Mouse (Mus musculus): ENCODE measurements around the gene Trim30d. TPM values are rescaled to one million over a fixed set of nuclear protein-coding genes. Genes with fewer than 3 reads are reported as not detected.
"Not testable (repeated sequence)": the region's sequence is repeated elsewhere in the genome, so short reads cannot be mapped to it uniquely, and the experiment has no call there.

Gene Trim30d
- polyA plus RNA-seq (2014; fragmentation: Nextera tagmentation; extraction: Ambion mirVana): 0.21 and 0.37 TPM in 2 replicates

- not testable (repeated sequence) for DNase-seq (ENCODE audit: low spot score); H3K4me2 ChIP-seq (ENCODE audit: low read length); ATAC-seq; H3K9me3 ChIP-seq (replicated peaks; ENCODE audit: control insufficient read depth, low read length); H3K4me1 ChIP-seq (ENCODE audit: control insufficient read depth, insufficient read depth, low read length); H3K9ac ChIP-seq (ENCODE audit: low read length); H3K4me3 ChIP-seq (ENCODE audit: low read depth, low read length); H3K27me3 ChIP-seq (replicated peaks; ENCODE audit: control insufficient read depth, insufficient read depth, low read length); H3K27ac ChIP-seq (ENCODE audit: low read depth, low read length); H3K36me3 ChIP-seq (ENCODE audit: control insufficient read depth, insufficient read depth, low read length)
Observed at GRCm38 (mm10) chr7:104507421-104508065, at the start of gene Trim30d. Trim30d (minus strand) TSS chr7:104507849.

GRCm38 (mm10) chr7:104552700-104553099, 45.1 kb upstream of the Trim30d start:
- no peaks in the 10 kb centered on the region for H3K27me3 ChIP-seq (replicated peaks; ENCODE audit: control insufficient read depth, insufficient read depth, low read length)
- H3K9me3 ChIP-seq (replicated peaks; ENCODE audit: control insufficient read depth, low read length): no peaks in the 10 kb centered on the region
- no peak overlapping the region for H3K4me3 ChIP-seq (ENCODE audit: low read depth, low read length)
- no peak overlapping the region for H3K27ac ChIP-seq (ENCODE audit: low read depth, low read length)
- ATAC-seq (no peak), DNase-seq (ENCODE audit: low spot score) (no peak)
- no peaks in the 10 kb centered on the region for H3K4me1 ChIP-seq (ENCODE audit: control insufficient read depth, insufficient read depth, low read length)
- H3K4me2 ChIP-seq (ENCODE audit: low read length): no peak overlapping the region
- H3K9ac ChIP-seq (ENCODE audit: low read length): no peak overlapping the region
- 80% methylated on average over 1 of the region's 1 CpGs for WGBS
- H3K36me3 ChIP-seq (ENCODE audit: control insufficient read depth, insufficient read depth, low read length): no peaks in the 10 kb centered on the region

GRCm38 (mm10) chr7:104549833-104550232, 42.2 kb upstream of the Trim30d start, which contains the start of gene Olfr651:
Olfr651 (plus strand) TSS chr7:104550133.
- no peak for ATAC-seq
- H3K4me1 ChIP-seq (ENCODE audit: control insufficient read depth, insufficient read depth, low read length): no peaks in the 10 kb centered on the region
- no peak for DNase-seq (ENCODE audit: low spot score)
- 69% methylated on average over 5 of the region's 5 CpGs for WGBS
- H3K36me3 ChIP-seq (ENCODE audit: control insufficient read depth, insufficient read depth, low read length): no peaks in the 10 kb centered on the region
- no peaks in the 10 kb centered on the region for H3K9me3 ChIP-seq (replicated peaks; ENCODE audit: control insufficient read depth, low read length)
- H3K9ac ChIP-seq (ENCODE audit: low read length): no peak within 1 kb of the TSS
- H3K27ac ChIP-seq (ENCODE audit: low read depth, low read length): no peak within 1 kb of the TSS
- no peak within 1 kb of the TSS for H3K4me2 ChIP-seq (ENCODE audit: low read length)
- no peaks in the 10 kb centered on the region for H3K27me3 ChIP-seq (replicated peaks; ENCODE audit: control insufficient read depth, insufficient read depth, low read length)
- H3K4me3 ChIP-seq (ENCODE audit: low read depth, low read length): no peak within 1 kb of the TSS

- peak overlapping the region; percentile 38 for H3K4me3 ChIP-seq (ENCODE audit: low read depth, low read length)
- H3K9me3 ChIP-seq (replicated peaks; ENCODE audit: control insufficient read depth, low read length): no peaks in the 10 kb centered on the region
- H3K27ac ChIP-seq (ENCODE audit: low read depth, low read length): no peak overlapping the region
- H3K36me3 ChIP-seq (ENCODE audit: control insufficient read depth, insufficient read depth, low read length): no peaks in the 10 kb centered on the region
- H3K4me2 ChIP-seq (ENCODE audit: low read length): peak overlapping the region; percentile 49
- DNase-seq (ENCODE audit: low spot score): peak; percentile 24
- ATAC-seq: peak; percentile 94
- H3K27me3 ChIP-seq (replicated peaks; ENCODE audit: control insufficient read depth, insufficient read depth, low read length): no peaks in the 10 kb centered on the region
- 4% methylated on average over 43 of the region's 59 CpGs for WGBS
- H3K4me1 ChIP-seq (ENCODE audit: control insufficient read depth, insufficient read depth, low read length): no peaks in the 10 kb centered on the region
- H3K9ac ChIP-seq (ENCODE audit: low read length): peak overlapping the region; percentile 54
Observed at GRCm38 (mm10) chr7:104501589-104502371, 5.9 kb downstream of the Trim30d start.

GRCm38 (mm10) chr7:104501186-104501585, 6.5 kb downstream of the Trim30d start:
- ATAC-seq; H3K27ac ChIP-seq (ENCODE audit: low read depth, low read length): not testable (repeated sequence)

GRCm38 (mm10) chr7:104499464-104499863, 8.2 kb downstream of the Trim30d start:
- H3K4me1 ChIP-seq (ENCODE audit: control insufficient read depth, insufficient read depth, low read length); H3K9ac ChIP-seq (ENCODE audit: low read length); DNase-seq (ENCODE audit: low spot score); H3K4me2 ChIP-seq (ENCODE audit: low read length); H3K9me3 ChIP-seq (replicated peaks; ENCODE audit: control insufficient read depth, low read length); H3K4me3 ChIP-seq (ENCODE audit: low read depth, low read length); ATAC-seq; H3K27ac ChIP-seq (ENCODE audit: low read depth, low read length); H3K36me3 ChIP-seq (ENCODE audit: control insufficient read depth, insufficient read depth, low read length); H3K27me3 ChIP-seq (replicated peaks; ENCODE audit: control insufficient read depth, insufficient read depth, low read length): not testable (repeated sequence)
- WGBS: 19% methylated on average over 7 of the region's 8 CpGs

More at GRCm38 (mm10) chr7:104501186-104501585, 6.5 kb downstream of the Trim30d start:
- DNase-seq (ENCODE audit: low spot score); H3K4me2 ChIP-seq (ENCODE audit: low read length); H3K9ac ChIP-seq (ENCODE audit: low read length); H3K4me3 ChIP-seq (ENCODE audit: low read depth, low read length); H3K4me1 ChIP-seq (ENCODE audit: control insufficient read depth, insufficient read depth, low read length); H3K36me3 ChIP-seq (ENCODE audit: control insufficient read depth, insufficient read depth, low read length); H3K27me3 ChIP-seq (replicated peaks; ENCODE audit: control insufficient read depth, insufficient read depth, low read length); H3K9me3 ChIP-seq (replicated peaks; ENCODE audit: control insufficient read depth, low read length): not testable (repeated sequence)
- 81% methylated on average over 6 of the region's 6 CpGs for WGBS

- no peak within 1 kb of the TSS for H3K4me3 ChIP-seq (ENCODE audit: low read depth, low read length)
- no peaks in the 10 kb centered on the region for H3K4me1 ChIP-seq (ENCODE audit: control insufficient read depth, insufficient read depth, low read length)
- H3K9ac ChIP-seq (ENCODE audit: low read length): no peak within 1 kb of the TSS
- DNase-seq (ENCODE audit: low spot score) (no peak), ATAC-seq (no peak)
- H3K27ac ChIP-seq (ENCODE audit: low read depth, low read length): no peak within 1 kb of the TSS
- no peaks in the 10 kb centered on the region for H3K9me3 ChIP-seq (replicated peaks; ENCODE audit: control insufficient read depth, low read length)
- no peaks in the 10 kb centered on the region for H3K36me3 ChIP-seq (ENCODE audit: control insufficient read depth, insufficient read depth, low read length)
- H3K27me3 ChIP-seq (replicated peaks; ENCODE audit: control insufficient read depth, insufficient read depth, low read length): no peaks in the 10 kb centered on the region
- H3K4me2 ChIP-seq (ENCODE audit: low read length): no peak within 1 kb of the TSS
- 83% methylated on average over 3 of the region's 3 CpGs for WGBS
Observed at GRCm38 (mm10) chr7:104465065-104465744, 42.4 kb downstream of the Trim30d start, which contains the start of gene Trim30a. Trim30a (minus strand) TSS chr7:104465193.

- H3K9me3 ChIP-seq (replicated peaks; ENCODE audit: control insufficient read depth, low read length): no peaks in the 10 kb centered on the region
- H3K9ac ChIP-seq (ENCODE audit: low read length): no peak overlapping the region
- DNase-seq (ENCODE audit: low spot score) (peak; percentile 0), ATAC-seq (no peak)
- H3K4me3 ChIP-seq (ENCODE audit: low read depth, low read length): no peak overlapping the region
- no peaks in the 10 kb centered on the region for H3K27me3 ChIP-seq (replicated peaks; ENCODE audit: control insufficient read depth, insufficient read depth, low read length)
- H3K36me3 ChIP-seq (ENCODE audit: control insufficient read depth, insufficient read depth, low read length): no peaks in the 10 kb centered on the region
- no peak overlapping the region for H3K27ac ChIP-seq (ENCODE audit: low read depth, low read length)
- H3K4me2 ChIP-seq (ENCODE audit: low read length): no peak overlapping the region
- no peaks in the 10 kb centered on the region for H3K4me1 ChIP-seq (ENCODE audit: control insufficient read depth, insufficient read depth, low read length)
- 81% methylated on average over 2 of the region's 2 CpGs for WGBS
Observed at GRCm38 (mm10) chr7:104445961-104446645, 61.5 kb downstream of the Trim30d start.
